Mouse (Mus musculus) embryo, embryonic 9.5 days (tissue): Measurements from ENCODE around the gene Ranbp10.

Experiments
- DNase-seq: peaks from one replicate; pipeline ENCODE4 v3.0.0-alpha.2; 2017; ENCODE audit errors: extremely low spot score

Gene Ranbp10

DNA sequence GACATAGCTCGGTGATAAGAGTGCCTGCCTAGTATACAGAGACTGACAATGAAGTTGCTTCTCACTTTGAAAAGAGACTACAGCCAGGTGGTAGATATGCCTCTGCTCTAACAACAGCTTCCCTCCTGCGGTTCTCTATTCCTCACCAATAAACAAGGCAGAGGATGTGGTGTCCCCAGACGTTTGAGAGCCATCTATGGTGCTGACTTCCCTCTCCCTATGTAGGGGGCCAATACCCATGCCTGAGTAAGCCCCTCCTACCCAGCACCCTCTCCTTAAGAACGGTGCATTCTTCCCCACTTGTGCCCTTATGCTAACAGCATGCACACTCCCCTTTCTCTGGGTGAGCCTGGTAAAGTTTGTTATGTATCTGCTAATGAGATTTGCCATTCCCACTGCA lies 38.2 kb downstream of the Ranbp10 start:
- no peak for DNase-seq

- peak; percentile 43 for DNase-seq
These were observed 38.9 kb downstream of the Ranbp10 start for GRCm38 (mm10) chr8:105788241-105788640.

DNA sequence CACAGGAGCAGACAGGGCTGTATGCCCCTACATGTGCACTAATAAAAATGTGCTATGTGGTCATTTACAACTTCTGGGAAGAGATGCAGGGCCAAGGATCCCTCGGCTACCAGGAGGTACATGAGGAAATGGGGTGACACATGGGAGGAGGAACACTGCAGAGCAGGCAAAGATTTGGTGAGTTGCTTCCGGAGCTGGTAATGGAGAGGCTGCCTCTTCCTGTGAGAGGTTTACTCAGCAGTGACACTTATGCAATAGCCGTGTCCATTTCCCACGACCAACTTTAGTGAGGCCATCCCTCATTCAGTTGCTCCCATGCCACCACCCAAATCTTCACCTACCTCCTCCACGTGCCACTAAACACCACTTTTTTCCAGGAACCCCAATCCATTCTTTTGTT lies 46.9 kb downstream of the Ranbp10 start:
- DNase-seq: no peak

DNA sequence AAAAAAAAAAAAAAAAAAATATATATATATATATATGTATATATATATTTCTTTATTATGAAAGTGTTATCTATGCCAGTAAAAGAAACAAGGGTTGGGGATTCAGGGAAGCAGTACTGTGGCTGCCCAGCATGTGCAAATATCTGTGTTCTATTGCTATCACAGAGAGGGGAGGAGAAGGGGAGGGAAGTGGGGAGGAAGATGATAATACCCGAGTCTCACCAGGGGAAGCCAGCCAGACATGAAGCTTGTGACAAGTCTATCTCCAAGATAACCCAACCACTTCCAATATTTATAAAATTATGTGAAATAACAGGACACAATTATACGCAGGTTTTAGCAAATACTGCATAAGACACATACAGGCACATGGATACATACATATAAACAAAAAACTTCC lies 49.3 kb downstream of the Ranbp10 start:
- DNase-seq: no peak

- no peak for DNase-seq
These were observed 52.7 kb downstream of the Ranbp10 start for GRCm38 (mm10) chr8:105774498-105774897.

GRCm38 (mm10) chr8:105773441-105773861 lies 53.7 kb downstream of the Ranbp10 start:
- no peak for DNase-seq

DNA sequence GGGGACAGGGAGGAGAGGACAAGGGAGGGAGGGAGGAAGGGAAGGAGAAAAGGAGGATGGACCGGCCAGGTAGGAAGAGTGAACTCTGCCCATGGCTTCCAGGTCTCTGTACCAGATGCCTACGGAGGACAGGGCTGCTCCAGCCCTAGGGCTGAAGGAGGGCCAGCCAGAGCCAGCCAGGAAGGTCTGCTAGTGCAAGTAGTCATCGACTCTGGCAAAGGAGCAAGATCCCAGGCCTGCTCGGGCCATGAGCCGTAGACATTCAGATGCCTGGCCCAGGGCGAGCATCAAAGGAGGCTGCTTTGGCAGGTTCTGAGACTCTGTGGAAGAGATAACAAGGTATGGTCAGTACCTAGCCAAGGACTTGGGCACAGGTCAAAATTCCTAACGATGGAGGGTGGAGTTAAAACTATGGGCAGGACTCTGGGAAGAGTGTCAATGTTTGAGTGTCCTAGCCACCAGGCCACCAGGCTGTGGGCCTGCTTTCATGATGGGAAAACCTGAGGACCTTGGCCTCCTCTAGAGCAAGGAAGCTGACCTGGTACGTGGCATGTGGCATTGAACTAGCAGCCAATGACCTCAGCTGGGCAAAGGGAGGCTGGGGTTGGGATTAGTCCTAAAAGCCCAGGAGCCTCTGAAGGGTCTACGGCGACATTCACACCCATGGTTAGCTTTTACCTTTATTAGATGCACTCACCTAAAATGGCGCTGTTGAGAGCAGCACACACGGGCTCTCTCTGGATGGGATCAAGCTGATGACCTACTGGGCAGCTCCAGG lies 55.6 kb downstream of the Ranbp10 start:
- no peak for DNase-seq

- peak; percentile 42 for DNase-seq
These were observed 56.5 kb downstream of the Ranbp10 start for GRCm38 (mm10) chr8:105770609-105771008.

DNA sequence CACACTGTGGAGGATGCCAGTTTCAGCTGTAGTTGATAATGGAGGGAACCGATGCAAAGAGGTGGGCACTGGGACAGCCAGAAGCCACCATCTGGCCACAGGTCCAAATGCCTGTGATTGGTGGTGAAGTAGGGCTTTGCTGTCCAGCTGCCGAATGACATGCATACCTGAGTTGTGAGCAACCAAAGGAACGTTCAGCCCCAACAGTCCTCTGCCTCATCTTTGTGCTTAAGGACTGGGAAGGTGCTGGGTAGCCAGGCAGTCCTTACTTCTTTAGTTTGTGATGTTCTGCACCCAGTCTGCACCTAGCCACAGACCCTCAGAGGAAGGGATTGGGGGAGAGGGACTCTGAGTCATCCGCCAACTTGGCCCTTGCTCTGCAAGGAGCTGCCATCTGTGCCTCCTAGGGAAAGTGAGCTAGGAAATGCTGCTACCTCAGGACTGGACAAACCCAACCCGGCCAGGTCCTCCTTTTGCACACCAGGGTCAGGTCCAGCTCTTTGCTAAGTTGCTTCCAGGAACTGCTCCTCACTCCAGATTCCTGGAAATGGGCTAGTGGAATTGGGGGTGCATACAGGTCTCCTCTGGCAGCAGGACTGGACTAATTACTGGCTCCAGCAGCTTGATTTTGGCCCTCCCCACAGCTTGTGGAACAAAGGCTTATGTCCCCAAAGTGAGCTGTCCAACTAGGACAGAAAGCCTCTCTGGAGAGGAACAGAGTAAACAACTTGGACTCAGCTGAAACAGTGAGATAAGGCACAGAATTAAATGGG lies 58.5 kb downstream of the Ranbp10 start:
- DNase-seq: no peak

- peak; percentile 99 for DNase-seq
These were observed 68.7 kb downstream of the Ranbp10 start, which contains the start of gene Gfod2 for GRCm38 (mm10) chr8:105758277-105759108. TSS of gene Gfod2 (minus strand) at chr8:105758664.

GRCm38 (mm10) chr8:105757796-105758276 lies 69.3 kb downstream of the Ranbp10 start:
- DNase-seq: no peak

DNA sequence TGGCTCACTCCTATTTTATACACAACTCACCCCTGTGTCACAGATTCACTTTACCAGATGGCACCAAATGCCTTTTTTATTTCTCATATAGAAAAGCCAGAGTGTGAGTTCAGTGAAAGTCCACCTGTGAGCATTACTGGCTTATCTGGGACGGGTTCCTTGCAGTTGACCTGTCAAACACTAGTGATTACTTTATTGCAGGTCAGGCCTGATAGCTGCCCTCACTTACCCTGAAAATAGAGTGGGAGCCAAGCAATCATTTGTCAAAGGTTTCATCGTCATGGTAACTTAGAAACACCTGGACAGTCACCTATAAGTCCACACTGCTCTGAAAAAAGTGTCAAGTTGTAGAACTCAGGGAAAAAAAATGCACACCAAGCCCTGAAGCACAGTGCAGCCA lies 72.5 kb downstream of the Ranbp10 start:
- DNase-seq: no peak

- DNase-seq: no peak
These were observed 73.2 kb downstream of the Ranbp10 start for GRCm38 (mm10) chr8:105753916-105754315.

DNA sequence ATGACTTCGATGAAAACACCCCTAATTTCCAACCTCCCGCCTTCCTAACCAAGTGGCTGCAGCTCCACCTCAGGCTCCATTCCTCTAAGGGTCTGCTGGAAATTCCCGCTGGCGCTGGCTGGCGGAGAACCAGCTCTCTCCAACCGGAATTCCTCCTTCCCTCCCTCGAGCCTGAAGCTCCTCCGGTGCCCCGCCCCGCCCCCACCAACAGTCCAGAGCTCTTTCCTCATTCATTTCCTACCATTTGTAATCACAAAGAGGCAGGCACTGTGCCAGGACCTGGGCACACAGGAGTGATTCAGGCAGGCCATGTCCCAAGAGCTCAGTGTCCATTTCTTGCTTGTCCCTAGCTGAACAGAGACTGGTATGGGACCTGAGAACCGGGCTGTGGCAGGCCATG lies 76.5 kb downstream of the Ranbp10 start:
- DNase-seq: peak; percentile 42

- DNase-seq: no peak
These were observed 83.8 kb downstream of the Ranbp10 start for GRCm38 (mm10) chr8:105743301-105743700.

- DNase-seq: no peak
These were observed 87.9 kb downstream of the Ranbp10 start for GRCm38 (mm10) chr8:105739216-105739615.

GRCm38 (mm10) chr8:105732186-105732585 lies 95.0 kb downstream of the Ranbp10 start:
- no peak for DNase-seq

DNA sequence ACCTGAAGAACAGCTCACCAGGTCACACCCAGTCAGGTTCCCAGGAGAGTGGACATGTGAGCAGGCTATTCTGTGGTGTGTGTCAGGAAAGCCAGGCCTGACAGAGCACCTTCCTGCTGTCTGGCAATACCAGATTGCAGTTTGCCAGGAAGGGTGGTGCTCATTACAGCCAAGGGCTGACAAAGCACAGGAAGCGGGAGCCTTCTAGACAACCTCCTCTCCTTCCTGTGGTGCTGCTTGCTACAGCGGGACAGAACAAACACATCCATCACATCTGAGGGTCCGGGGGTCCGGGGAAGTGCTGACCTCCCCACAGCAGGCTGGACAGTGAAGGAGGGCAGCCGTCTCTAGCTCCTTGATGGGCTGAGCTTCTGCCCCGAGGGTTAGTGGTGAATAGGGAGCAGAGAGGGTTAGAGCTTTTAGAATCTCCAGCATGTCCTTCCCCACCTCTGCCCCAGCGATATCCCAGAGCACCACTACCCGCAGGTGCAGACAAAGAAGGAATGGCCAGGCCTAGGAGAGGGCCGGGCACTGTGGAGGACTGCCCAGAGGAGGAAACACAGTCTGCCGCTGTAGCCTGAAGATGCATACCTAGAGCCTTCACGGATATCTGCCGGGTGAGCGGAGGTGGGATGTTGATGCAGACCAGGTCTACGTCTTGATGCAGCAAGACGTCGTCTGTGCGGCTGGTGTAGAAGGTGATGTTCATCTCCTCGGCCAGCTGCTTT lies 99.6 kb downstream of the Ranbp10 start:
- no peak for DNase-seq

DNA sequence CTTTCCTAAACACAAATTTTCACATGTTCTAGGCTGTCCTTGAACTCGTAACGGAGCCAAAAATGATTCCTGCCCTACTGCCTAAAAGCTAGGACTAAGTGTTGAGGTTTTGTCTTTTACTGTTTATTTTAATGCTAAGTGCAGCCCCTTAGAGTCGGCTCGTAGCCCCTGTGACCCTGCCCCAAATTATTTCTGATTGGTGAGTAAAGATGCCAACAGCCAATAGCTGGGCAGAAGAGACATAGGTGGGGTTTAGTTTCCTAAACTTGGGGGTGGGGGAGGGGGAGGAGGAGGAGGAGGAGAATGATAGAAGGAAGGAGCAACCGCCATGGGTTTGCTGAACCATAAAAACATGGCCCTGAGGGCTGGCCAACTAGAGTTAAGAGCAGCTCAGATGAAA lies 101.4 kb downstream of the Ranbp10 start:
- DNase-seq: no peak

DNA sequence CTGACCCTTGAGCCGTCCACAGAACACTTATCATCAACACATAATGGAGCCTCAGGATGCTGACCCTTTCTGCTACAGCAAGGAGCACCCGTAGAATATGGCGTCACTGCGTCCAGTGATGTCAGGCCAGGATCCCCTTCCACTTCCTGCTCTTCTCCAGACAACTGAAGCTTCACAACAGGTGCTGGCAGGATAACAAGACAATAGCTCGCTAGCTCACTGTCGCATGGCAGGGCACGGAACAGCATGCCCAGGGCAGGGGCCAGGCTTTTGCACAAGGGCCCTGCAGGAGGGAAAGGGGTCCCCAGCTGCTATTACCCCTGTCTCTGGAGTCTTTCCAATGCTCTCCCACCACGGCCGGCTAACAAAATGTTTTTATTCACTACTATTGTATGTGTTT lies 104.3 kb downstream of the Ranbp10 start:
- DNase-seq: no peak

- no peak for DNase-seq
These were observed 107.5 kb downstream of the Ranbp10 start for GRCm38 (mm10) chr8:105719637-105720036.
